Mouse (Mus musculus) right cerebral cortex, postnatal 25 days (tissue): ENCODE results near the gene Diaph3.

Experiments
- DNase-seq: peaks from one replicate; pipeline ENCODE4 v3.0.0; 2022

Gene Diaph3

DNA sequence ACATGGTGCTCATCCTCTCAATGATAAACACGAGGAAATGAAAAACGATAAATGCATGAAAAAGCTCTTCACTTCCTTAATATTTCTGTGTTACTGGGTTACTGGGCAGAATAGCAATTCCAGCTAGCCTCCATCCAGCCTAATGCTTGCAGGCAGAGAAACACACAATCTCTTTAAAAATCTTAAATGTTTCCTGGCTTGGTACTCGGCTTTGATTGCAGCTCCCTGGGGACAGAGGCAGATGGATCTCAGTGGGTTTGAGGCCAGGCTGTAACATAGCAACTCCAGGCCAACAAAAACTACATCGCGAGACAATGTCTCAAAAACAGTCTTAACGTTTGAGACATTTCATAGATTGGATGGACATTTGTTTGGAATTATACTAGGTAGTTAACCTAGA, 57.1 kb downstream of the Diaph3 start:
- DNase-seq = no peak

DNA sequence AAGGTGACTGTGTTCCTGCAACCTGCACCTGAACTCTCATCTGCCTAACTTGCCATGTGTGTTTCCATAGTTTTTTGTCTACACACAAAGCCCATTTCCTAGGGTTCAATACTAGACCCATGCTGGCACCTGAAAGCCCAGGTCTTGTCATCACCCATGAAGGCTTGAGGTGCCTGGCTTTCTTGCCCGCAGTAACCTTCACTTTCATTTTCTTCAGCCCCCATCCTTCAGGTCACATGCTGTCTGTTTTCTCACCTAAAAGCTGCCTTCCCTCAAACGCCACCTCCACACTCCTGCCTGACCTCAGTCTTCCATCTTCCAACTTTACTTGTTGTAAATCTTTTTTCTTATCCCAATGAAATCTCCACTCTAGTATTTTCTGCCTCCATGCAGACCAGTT, 61.3 kb downstream of the Diaph3 start:
- no peak for DNase-seq

DNA sequence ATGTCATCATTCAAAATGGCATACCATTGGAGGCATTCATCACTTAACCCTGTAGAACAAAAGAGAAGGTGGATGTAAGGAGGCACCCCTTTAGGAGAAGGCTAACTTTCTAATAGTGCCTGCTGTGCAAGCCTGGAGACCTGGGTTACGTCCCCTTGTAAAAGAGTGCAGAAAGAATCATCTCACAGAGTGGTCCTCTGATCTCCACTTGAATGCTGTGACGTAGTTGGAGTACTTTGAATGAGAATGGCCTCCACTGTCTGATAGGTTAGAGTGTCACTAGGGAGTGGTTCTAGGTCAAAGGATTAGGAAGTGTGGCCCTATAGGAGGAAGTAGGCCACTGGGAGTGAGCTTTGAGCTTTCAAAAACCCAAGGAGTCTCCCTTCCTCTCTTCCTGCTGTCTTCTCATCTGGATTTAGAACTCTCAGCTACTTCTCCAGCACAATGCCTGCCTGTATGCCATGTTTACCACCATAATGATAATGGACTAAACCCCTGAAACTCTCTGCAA, 66.0 kb downstream of the Diaph3 start:
- no peak for DNase-seq

DNA sequence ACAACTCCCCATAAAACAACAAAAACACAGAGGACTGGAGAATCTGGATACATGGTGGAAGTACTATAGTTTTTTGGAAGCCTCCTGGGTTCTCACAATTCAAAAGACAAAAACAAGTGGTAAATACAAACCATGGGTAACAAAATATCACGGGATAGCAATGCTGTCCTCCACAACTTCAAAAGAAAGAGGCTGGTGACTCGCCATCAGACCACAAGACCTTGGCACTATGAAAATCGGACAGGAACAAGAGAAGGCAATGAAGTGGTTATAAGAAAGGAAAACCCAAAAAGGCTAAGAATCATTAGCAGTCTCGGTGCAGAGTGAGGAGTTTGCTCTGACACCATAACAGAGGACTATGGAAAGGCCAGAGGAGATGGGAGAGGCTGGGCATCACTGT, 76.8 kb downstream of the Diaph3 start:
- no peak for DNase-seq

DNA sequence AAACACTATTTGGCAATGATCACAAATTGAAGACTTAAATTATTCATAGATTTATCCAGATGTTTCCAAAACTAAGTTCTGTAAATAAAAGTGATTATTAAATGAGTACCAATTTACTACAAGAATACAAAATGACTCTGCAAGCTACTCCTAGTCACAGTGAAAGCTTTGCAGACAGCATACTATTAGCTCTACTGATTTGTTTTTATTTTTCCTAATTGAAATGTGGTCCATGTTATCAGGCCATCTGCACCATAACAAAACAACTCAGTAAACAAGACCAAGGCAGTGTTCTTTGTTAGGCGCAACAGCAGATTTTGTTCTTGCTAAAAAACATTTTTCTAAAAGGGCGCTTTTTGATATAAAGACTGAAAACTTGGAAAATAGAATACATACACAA, 84.9 kb downstream of the Diaph3 start:
- no peak for DNase-seq

DNA sequence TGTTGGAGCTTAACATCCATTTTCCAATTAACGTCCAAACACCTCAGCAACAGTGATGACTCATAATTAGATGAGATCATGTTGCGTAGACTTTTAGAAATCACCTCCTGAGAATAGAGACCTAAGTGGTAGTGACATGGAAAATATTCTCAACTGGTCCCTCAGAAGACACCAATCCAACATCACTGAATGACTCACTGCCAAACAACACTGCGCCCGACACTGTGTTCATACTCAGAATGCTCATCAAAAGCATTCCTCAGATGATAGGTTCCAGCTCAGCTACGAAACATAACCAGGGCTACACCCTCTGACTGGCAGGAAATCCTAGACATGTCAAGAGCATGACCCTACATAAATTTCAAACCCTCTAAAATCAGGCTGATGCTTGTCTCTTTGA, 89.8 kb downstream of the Diaph3 start:
- DNase-seq = no peak

DNA sequence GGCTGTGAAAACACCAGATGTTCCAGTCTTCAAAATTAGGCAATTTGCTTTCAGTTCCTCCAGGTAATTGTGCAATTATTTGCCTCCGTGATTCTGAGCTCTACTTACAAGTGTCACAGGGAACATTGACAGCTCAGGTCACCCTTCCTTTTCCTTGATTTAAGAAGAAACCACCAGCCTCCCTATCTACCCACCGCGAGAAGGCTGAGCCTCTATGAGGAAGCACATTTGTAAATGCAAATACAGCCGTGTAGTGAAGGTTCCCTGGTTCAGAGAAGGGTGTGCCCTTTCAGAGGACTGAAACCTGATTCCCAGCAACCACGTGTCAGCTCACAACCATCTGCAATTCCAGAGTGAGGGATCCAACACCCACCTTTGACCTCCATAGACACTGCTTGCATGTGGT, 96.6 kb downstream of the Diaph3 start:
- no peak for DNase-seq

DNA sequence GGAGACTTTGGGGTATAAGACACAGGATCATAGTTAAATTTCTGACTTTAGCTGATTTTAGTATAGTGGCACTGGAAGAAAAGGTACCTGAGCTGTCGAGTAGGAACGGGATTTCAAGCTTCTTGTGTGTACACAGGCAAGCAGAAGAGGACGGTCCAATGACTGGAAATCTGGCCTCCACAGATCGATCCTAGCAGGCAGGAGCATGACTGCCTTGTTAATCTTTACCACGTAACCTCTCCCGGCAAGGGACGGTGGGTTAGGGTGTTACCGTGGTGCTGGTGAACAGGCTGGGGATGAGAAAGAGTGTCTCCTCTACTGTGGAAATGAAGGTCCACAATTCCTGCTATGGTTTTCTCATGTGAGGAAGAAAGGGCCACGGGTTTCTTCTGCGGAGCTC, 120.8 kb downstream of the Diaph3 start:
- no peak for DNase-seq

DNA sequence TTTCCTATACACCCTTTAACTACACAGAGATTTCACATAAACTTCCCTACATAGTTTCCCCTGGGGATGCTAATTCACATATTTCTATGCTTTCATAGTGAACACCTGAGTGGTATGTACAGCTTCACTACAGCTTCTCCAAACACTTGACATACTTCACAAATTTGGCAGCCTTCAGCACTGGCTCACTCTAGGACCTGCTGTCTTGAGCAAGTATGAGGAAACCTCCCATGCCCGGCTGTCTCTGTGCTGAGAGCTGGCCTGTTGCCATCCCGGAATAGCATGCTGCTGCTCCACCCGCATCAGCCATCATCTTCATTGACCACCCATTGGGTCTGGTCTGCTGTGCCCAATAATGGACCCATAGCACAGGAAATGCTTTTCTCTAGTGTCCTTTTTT, 121.3 kb downstream of the Diaph3 start:
- DNase-seq = no peak

DNA sequence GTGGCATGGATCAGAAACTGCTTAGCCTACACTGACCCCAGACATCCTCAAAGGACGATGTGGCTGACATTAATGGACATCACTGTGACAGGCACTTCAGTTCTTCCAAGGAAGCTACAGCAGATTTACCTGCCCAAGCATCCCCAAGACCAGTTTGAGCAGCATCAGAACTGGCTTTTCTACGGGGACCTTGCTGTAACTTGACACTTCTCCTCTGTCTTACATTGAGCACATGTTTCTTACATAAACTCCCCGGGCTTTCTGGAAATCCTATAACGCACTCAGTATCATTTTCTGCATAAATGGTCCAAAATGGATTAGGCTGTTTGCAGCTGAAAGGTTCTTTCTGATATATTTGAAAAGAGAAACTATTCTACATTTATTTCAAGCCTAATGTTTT, 143.7 kb downstream of the Diaph3 start:
- DNase-seq = no peak

DNA sequence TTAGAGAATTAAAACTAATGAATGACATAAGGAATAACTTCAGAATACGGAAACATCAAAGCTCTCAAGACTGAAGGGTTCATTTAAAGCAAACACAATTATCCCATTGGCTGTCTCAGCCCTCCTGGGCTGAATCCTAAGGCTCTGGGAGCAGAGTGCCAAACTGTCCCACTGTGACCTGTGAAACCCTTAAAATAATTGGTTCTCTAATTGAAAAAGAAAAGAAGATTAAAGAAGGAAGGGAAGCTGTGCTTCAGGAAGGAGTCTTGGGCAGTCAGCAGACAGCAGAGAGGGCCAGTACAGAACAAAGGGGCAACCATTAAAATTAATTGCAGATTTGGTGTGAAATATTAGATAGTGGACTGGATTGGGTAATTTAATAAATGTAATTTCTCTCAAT, 189.9 kb downstream of the Diaph3 start:
- no peak for DNase-seq

DNA sequence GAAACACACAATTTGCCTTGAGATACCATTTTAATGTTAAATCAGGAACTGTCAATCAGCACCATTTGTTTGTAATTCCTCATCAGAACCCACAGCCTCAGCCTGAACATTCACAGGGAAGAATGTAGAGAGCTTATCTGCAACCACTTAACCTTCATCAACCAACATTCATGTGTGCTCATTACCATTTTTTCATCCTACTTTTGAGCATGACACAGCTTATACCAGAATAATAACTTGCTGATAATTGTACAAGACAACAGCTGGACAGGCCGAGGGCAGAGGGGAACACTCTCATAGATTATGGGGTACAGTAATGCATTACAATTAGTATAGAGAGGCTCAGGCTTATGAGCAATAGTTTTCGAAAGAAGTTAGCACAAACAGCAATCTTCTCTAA, 203.1 kb downstream of the Diaph3 start:
- no peak for DNase-seq

DNA sequence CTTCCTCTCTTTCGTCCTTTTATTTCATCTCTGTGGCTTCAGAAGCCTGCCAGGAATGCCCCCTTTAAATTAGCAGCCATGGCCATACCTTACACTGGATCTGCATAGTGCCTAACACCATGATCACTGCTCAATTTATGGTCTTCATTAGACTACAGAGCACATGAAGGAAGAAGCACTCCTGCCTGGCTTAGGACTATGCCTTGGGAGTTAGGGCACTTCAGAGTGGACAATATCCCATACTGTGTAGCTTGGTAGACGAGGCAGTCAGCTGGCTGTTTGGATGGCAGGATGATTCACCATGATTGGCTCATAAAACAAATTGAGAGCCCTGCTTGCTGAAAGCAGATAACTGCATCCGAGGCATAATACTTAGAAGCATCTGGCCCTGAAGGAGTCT, 204.6 kb downstream of the Diaph3 start:
- DNase-seq = no peak

DNA sequence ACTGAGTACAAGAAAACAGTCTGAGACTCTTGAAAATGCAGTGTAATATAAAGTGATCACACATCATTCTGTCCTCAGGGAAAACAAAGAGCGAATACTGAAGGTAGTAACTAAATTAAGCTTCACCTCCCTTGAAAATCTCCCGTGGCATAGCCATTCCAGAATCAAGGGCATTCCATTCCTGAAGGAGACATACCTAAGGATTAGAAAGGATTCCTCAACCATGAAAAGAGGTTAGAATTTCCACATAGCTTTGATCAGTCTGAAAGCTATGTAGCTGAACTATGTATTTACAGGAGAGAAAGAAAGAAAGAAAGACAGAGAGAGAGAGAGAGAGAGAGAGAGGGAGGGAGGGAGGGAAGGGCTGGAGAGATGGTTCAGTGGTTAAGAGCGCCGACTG, 210.3 kb downstream of the Diaph3 start:
- DNase-seq = no peak

DNA sequence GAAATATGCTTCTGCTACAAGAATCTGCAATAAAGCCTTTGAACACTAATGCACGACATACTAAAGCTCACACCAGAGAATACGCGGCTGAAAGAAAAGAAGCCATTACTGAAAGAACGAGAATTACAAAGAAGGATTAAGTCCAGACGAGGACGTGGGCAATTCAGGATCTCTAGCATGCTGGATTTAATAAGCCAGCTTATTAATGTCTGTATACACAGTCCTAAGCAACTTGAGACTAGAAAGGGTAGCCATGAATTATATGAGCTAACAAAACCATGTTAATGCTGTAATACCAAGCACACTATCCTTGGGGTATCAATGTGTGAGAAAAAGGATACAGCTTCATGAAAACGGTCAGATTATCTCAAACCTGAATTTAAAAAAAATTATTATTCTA, 214.2 kb downstream of the Diaph3 start:
- DNase-seq = no peak

DNA sequence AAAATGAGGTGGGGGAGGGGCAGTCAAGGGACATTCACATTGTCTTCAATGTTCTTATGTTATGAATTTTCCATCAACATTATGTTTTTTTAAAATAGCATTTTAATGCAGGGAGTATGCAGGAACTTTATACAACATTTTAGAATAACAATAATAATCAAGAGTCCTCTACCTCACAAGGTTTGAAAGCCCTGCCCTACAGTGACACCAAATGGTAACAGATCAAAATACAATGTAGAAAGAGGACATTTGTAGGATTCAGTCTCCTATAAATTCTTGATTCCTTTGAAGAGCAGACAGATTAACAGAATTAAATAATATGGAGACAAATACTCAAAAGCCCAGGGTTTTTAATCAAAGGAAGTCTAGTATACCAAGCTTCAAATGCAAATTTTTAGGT, 242.1 kb downstream of the Diaph3 start:
- no peak for DNase-seq

DNA sequence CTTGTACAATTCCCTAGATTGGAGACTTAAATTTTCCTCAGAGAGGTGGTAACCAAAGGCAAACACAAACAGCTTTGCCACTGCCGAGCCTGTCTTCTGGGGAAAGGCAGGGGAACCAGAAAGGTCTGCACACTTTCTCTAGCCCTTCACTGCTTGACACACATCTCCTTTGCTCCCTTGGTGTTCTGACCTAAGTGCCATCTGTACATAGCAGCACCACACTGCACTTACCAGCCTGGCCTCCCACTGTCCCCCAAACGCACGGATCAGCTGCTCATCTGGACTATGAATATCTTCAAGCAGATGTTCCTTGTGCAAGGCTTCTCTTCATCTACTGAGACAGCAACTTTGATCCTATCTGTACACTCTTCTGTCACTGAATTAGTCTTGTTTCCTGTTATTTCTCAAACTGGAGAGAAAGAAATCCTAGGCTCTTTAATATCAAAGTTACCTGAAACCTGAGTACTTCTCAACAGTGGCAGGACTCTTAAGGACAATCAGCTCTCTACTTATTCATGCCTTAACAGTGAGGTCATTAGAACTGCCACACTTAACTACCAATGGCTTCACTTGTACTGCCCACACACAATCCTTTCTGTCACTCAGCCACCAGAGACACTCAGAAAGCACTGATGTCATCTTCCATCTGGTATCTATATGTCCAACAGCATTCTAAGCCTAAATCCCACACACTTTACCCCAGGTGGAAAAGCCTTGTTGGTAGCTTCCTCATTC, 251.8 kb downstream of the Diaph3 start:
- DNase-seq = no peak

DNA sequence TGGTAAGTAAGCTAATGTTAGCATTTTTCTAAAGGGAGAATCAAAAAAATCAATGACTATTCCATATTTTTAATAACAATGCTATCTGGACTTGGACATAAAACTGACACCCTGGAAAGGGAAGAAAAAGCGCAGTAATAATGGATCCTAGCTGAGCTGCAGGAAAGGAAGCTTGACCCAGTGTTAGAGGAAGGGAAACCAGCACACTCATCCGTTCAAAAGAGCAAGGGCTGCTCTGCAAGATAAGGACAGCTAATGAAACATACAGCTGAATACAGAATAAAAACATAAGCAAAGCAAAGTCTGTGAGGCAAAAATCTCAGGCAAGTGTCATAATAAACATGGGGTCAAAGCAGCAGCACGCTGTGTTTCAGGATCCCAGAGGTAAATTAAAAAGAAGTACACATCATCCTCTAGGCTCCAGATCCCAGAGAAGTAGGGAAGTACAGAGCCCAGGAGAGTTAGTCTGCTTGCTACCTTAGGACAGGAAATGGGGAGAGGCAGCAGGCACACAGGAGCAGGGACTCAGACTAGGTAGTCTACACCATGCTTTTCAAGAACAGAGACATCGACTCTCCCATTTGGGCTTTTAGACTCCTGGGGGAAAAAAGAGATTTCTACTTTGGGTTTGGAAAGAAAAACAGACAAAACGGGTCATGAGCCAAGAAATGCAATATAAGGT, 255.5 kb downstream of the Diaph3 start:
- DNase-seq = no peak

DNA sequence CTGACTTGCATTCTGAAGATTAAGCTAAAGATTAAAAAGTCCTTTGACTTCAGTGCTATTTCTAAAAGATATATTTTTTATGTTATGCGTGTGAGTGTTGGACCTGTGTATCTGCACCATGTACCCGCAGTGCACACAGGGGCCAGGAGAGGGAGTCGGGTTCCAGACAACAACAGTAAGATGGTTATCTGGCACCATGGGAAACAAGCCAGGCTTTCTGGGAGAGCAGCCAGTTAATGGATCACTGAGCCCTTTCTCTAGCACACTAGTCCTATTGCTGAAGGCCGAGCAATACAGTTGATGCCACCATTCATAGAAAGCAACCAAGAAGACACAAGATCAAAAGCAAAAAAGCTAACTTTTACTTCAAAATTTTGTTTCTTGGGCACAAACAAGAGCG, 271.5 kb downstream of the Diaph3 start:
- no peak for DNase-seq

DNA sequence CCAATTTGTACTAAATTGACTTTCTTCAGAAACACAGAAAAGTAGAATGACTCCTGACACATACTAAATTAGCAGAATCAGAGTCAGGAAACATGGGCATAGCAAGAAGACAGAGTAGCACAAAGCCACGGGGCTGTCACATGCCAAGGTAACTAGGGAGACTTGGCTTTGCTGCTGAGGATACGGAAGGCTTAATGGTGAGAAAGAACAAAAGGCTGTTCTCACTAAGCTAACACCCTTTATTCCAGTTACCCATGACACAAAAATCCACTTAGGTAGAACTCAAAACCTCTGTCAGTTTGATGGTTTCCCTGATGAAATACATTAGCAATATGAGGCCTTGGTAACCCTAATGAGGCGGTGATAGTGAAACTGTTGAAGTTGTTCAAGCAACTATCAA, 273.9 kb downstream of the Diaph3 start:
- DNase-seq = no peak

DNA sequence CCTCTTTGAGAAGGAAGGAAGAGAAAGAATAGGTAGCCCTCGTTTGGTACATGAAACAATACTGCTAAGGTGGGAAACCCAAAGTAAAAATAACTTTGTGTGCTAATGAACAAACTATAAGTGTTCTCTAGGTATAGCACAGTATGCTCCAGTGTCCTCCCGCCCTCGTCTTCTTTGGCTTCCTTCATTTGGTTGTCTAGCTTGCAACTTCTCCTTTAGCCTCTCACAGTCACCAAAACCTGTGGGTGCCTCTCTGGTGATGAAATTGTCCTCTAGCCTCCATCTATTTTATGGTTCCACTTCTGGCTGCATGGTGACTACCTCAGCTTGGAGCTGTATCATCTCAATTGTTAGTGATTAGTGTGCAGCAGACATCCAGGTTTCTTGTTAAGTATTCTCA, 277.0 kb downstream of the Diaph3 start:
- no peak for DNase-seq

DNA sequence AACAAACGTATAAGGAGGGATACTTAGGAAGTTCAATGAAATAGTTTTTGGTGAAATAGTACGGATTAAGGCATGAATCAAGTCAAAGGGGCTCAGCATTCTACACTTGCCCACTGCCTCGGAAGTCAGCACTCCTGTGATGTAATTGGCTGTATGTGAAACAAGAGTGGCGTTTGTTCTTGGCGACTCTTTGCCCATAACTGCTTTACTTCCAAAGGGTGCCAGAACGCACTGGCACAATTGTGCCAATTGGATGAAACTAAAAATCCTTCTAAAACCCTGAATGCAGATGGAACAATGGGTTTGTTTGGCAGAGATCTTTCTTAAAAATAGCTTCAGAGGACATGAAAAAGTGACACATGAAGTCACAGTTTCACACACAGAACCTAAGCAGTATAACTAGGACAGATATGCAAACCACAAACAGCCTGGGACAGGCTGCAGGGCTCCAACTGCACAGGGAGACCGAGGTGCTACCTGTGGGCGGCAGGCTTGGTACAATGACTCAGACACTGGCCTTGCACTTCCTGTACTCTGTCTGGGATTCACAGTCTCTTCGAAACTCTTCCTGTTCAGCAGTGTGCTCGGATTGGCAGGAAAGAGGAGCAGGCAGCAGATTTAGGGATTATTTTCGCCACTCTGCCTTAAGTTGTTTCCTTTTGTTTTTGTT, 279.6 kb downstream of the Diaph3 start:
- DNase-seq = no peak

DNA sequence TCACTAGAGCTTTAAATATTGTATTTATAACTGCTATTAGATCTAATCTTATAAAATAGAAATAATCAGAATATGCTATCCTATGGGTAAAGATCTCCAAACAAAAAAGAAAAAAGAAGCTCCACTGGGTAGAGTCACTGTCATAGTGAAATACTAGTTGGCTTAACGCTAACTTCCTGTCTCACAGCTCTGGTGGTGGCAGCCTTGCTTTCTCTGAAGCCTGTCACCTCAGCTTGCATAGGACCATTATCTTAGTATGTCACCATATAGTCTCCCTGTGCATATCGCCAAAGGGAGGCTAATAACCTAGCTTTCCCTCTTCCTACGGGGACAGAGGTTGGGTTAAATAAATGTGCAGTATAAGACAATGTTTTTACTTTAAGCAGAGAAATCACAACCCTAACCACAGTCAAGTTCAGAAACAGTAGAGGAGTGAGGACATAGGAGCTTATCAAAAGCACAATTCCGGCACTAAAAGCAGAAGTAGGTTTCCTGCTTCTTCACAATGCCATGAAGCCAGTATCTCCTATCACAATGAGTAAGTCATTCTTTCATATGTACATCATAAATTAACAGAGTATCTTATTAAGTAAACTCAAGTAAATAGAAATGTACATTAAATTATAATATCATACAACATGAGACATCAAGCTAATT, 293.8 kb downstream of the Diaph3 start:
- no peak for DNase-seq

DNA sequence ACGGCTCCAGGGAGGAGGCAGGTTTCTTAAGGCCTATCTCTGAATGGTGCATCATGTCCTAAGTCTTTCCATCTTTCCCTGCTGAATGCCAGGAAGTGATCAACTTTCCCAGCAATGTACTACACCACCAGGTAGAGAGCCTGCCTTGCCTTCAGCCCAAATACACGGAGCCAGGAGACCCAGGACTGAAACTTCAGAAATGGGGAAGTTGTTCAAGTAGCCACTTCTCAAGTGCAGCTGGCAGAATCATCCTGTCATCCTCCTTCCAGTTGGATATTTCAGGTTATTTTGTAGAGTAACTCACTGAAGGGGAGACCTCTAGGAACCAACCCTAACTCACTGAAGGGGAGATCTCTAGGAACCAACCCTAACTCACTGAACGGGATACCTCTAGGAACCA, 297.0 kb downstream of the Diaph3 start:
- DNase-seq = no peak
